Mouse (Mus musculus) thymus, adult 2 months (tissue): Measurements from ENCODE around the gene Dnah14.

ENCODE experiments used
- CTCF ChIP-seq: fragments of 200-500 bp; IDR thresholded peaks from 2 replicates; pipeline ENCODE4 v1.5.1; 2012; ENCODE audit warnings: mild to moderate bottlenecking, control low read depth, low read length, moderate library complexity, borderline replicate concordance; ENCODE audit not compliant: control insufficient read depth, poor library complexity, insufficient read depth; ENCODE audit errors: extremely low read depth
- POLR2A ChIP-seq: fragments of 200-500 bp; IDR thresholded peaks from 2 replicates; pipeline ENCODE4 v1.6.1; 2012; ENCODE audit warnings: mild to moderate bottlenecking, low read length, control low read depth, moderate library complexity; ENCODE audit not compliant: control insufficient read depth, poor library complexity, insufficient read depth; ENCODE audit errors: extremely low read depth

DNA sequence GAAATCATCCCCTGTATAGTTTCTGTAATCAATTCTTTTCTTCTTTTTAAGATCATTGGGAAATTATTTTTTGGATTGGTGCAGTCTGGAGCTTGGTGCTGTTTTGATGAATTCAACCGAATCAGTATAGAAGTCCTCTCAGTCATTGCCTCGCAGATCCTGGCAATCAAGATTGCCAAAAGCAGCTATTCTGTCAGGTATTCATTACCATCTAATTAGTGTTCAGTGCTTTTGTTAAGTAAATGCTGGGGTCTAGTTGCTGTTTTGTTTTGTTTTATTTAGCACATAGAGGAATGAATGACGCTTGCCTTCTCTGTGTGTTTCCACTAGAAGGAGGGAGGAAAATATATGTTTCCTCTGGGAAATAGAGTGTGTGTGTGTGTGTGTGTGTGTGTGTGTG, 77.1 kb downstream of the Dnah14 start:
- TF ChIP-seq POLR2A (no peak), CTCF (no peak)
